Mouse (Mus musculus) cerebellum, adult 2 months (tissue): ENCODE results near the gene Soat1.

Experiments used
- CTCF ChIP-seq: fragments of 200-500 bp; IDR thresholded peaks from 2 replicates; pipeline ENCODE4 v1.5.1; 2011; ENCODE audit warnings: low read depth, mild to moderate bottlenecking, control low read depth, low read length, moderate library complexity, borderline replicate concordance; ENCODE audit not compliant: insufficient read depth
- POLR2A ChIP-seq: fragments of 200-500 bp; IDR thresholded peaks from 2 replicates; pipeline ENCODE4 v1.6.1; 2011; ENCODE audit warnings: low read length, control low read depth, borderline replicate concordance; ENCODE audit not compliant: insufficient read depth

- TF ChIP-seq POLR2A (no peak), CTCF (no peak)
Measured at GRCm38 (mm10) chr1:156393148-156393547, 81.0 kb downstream of the Soat1 start.
